Mouse (Mus musculus): ENCODE data around the gene Per2. TPM values are rescaled to one million over a fixed set of nuclear protein-coding genes. Genes with fewer than 3 reads are reported as not detected.

The Per2 gene
- total RNA-seq, 1 experiment from 2014 or later: 42.3 TPM

- DNase-seq: no peak
Observed at GRCm38 (mm10) chr1:91381091-91381471, 78.0 kb downstream of the Per2 start.

GRCm38 (mm10) chr1:91380453-91381090 is 78.6 kb downstream of the Per2 start:
- peak; percentile 86 for DNase-seq

- no peak for DNase-seq
Observed at GRCm38 (mm10) chr1:91373414-91373835, 85.7 kb downstream of the Per2 start.

- DNase-seq: peak; percentile 74
Observed at GRCm38 (mm10) chr1:91370055-91370454, 89.1 kb downstream of the Per2 start.

GRCm38 (mm10) chr1:91369408-91369807 is 89.7 kb downstream of the Per2 start:
- DNase-seq: no peak

- DNase-seq: no peak
Observed at GRCm38 (mm10) chr1:91367295-91367694, 91.8 kb downstream of the Per2 start.

GRCm38 (mm10) chr1:91366215-91367108 is 92.7 kb downstream of the Per2 start, which contains the start of gene Erfe:
Gene Erfe (plus strand): TSS chr1:91366430.
- peak; percentile 89 for DNase-seq

Other genes with a start within 250 kb of the Per2 start
- gene Ube2f, start 209.0 kb downstream of the Per2 start, total RNA-seq (2021): 70.5 and 85.1 TPM in 2 replicates
- gene Scly, start 161.0 kb downstream of the Per2 start, total RNA-seq (2021): 19.2 and 22.6 TPM in 2 replicates
- gene Espnl, start 137.2 kb downstream of the Per2 start, total RNA-seq (2021): 0.08 TPM in 1 of 2 replicates, not detected in the other
- gene Klhl30, start 108.3 kb downstream of the Per2 start, total RNA-seq (2021): 0.37 and 0.71 TPM in 2 replicates
- 7.3 and 9.1 TPM in 2 replicates for gene Erfe, start 92.9 kb downstream of the Per2 start, total RNA-seq (2021)
- 99.4 and 110 TPM in 2 replicates for gene Ilkap, start 60.5 kb downstream of the Per2 start, total RNA-seq (2021)
- gene Hes6, start 45.3 kb downstream of the Per2 start, total RNA-seq (2021): 182 and 223 TPM in 2 replicates
- 12.3 and 12.6 TPM in 2 replicates for gene Traf3ip1, start 35.3 kb upstream of the Per2 start, total RNA-seq (2021)
- 20.6 and 21.7 TPM in 2 replicates for gene Asb1, start 81.2 kb upstream of the Per2 start, total RNA-seq (2021)

Measured in adrenal gland, postnatal 14 days (tissue).